Mouse (Mus musculus): Measurements from ENCODE around the gene Gaa. TPM values are rescaled to one million over a fixed set of nuclear protein-coding genes. Genes with fewer than 3 reads are reported as not detected.

The Gaa gene
- polyA plus RNA-seq, 1 experiment from 2014 or later: 27.5 TPM

DNA sequence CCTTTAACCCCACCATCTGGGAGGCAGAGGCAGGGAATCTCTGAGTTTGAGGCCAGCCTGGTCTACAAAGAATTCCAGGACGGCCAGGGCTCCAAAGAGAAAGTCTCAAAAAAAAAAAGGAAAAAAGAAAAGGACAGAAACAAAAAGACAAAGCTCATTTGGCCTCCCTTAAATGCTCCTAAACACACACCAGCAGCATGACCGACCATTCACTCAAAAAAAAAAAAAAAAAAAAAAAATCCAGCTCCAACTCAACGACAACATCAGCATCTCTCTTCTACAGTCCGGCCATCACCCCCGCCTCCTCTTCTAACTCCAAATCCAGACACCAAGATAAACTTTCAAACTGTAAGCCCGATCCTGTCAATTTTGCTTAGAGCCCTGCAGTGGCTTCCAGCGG is 31.2 kb downstream of the Gaa start:
- Histone ChIP-seq H3K4me3 (peak overlapping the region; percentile 100), H3K9me3 (no peaks in the 10 kb centered on the region), H3K4me1 (peaks cover 29% of the 10 kb centered on the region), H3K36me3 (replicated peaks) (peaks cover 45% of the 10 kb centered on the region), H3K27me3 (ENCODE audit: poor library complexity, severe bottlenecking) (0 out of 2 replicates have a peak, but pooled peaks cover 2% of the 10 kb centered on the region), H3K27ac (peak overlapping the region; percentile 98)
- DNase-seq (ENCODE audit: extremely low spot score, low spot score): no peak
- 20% methylated on average over 7 of the region's 7 CpGs for WGBS

DNA sequence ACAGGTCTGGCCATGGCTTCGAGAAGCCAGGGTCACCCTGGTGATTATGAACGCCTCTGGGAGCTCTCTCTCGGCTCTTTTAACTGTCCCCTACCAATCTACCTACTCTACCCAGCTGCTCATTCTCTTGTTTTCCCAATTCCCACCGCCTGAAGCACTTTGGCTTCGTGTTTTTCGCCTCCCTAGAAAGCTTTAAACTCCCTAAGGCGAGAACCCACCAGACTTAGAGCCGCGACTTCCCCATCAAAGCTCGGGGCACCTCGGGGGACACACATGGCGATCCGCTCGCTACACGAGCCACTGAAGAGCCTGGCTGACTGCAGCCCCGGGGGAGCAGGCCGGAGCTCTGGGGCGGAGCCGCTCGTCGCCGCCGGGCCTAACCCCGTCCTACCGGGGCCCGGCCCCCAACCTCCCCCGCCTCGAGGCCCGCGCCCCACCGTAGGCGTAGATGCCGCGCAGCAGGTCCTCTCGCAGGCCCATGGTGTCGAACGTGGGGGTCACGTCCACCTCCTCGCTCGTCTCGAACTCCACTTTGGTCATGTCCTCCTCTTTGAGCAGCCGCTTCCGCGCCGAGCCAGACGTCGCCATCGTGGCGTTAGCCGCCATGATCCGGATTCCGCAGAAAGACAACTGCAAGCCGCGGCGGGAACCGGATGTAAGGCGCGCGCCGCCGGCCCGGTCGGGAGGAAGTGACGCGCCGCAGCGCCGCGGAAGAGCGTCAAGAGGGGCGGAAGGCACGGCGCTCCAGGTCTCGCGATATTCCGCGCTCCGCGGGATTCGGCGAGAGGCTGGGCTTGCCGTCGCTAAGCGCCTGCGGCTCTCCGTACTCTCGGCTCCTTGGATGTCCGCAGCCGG is 31.9 kb downstream of the Gaa start, which contains the start of gene Eif4a3:
TSS of gene Eif4a3 (minus strand) at position 699 of the 855 bp plus-strand sequence.
- Histone ChIP-seq H3K4me1 (peaks cover 29% of the 10 kb centered on the region), H3K27ac (peak within 1 kb of the TSS; percentile 98), H3K36me3 (replicated peaks) (peaks cover 38% of the 10 kb centered on the region), H3K27me3 (ENCODE audit: poor library complexity, severe bottlenecking) (peaks cover 9% of the 10 kb centered on the region), H3K9me3 (no peaks in the 10 kb centered on the region), H3K4me3 (peak within 1 kb of the TSS; percentile 100)
- peak; percentile 97 for DNase-seq (ENCODE audit: extremely low spot score, low spot score)
- WGBS: under 1% methylated on average over 89 of the region's 89 CpGs

DNA sequence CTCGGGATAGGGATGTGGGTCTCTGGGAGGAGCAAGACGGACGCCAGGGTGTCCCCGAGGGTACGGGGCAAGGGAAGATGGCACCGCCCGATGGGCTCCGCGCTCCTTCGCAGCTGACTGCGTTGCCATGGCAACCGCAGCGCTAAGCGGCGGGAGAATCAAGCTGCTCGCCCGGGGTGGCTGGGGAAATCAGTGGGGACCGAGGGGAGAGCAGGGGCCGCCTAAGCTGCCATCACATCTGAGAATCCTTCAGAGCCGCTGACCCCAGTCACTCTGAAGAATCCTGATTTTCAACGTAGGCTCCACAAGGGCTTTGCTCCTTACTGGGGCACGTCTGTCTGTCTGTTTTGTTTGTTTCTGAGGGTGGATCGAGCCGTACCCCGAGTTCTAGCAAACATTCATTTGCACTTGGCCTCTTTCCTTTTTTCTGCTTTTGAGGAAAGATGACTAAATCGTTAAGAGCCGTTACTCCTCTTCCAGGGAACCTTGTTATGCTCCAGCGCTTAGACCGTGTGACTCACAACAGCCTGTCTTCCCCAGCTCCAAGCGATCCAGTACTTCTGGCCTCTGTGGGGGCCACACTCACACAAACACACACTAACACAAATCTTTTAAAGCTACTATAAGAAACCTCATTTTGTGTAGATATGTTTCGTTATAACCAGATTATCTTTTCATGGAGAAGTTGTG is 32.7 kb downstream of the Gaa start:
- peaks cover 34% of the 10 kb centered on the region for H3K4me1 ChIP-seq
- no peak for DNase-seq (ENCODE audit: extremely low spot score, low spot score)
- no peaks in the 10 kb centered on the region for H3K9me3 ChIP-seq
- peaks cover 31% of the 10 kb centered on the region for H3K36me3 ChIP-seq (replicated peaks)
- H3K27me3 ChIP-seq (ENCODE audit: poor library complexity, severe bottlenecking): peaks cover 16% of the 10 kb centered on the region
- H3K4me3 ChIP-seq: peak overlapping the region; percentile 100
- WGBS: 2% methylated on average over 31 of the region's 31 CpGs
- peak overlapping the region; percentile 98 for H3K27ac ChIP-seq

DNA sequence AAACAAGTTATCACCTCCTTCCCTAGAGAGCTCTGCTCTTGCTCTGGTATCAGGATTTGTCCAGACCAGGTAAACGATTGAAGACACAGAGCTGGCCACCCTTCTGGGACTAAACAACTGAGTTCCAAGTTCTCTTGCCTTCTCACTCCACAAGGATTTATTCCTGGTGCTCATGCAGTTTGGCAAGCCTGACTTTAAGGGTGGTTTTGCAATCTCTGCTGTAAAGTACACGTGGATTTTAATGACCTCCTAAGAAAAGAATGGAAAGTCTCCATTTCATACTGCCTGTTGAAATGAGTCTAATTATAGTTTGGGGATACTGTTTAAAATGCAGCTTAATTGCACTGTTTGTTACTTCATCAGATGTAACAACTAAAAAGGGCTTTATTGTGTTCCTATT is 33.3 kb downstream of the Gaa start:
- Histone ChIP-seq H3K27ac (peak overlapping the region; percentile 98; the same call in 1 of the 2 replicates), H3K4me1 (peaks cover 38% of the 10 kb centered on the region), H3K27me3 (ENCODE audit: poor library complexity, severe bottlenecking) (peaks cover 16% of the 10 kb centered on the region), H3K36me3 (replicated peaks) (peaks cover 25% of the 10 kb centered on the region), H3K9me3 (no peaks in the 10 kb centered on the region), H3K4me3 (peak overlapping the region; percentile 100)
- no peak for DNase-seq (ENCODE audit: extremely low spot score, low spot score)
- whole genome bisulfite sequencing: 47% methylated on average over 2 of the region's 2 CpGs

DNA sequence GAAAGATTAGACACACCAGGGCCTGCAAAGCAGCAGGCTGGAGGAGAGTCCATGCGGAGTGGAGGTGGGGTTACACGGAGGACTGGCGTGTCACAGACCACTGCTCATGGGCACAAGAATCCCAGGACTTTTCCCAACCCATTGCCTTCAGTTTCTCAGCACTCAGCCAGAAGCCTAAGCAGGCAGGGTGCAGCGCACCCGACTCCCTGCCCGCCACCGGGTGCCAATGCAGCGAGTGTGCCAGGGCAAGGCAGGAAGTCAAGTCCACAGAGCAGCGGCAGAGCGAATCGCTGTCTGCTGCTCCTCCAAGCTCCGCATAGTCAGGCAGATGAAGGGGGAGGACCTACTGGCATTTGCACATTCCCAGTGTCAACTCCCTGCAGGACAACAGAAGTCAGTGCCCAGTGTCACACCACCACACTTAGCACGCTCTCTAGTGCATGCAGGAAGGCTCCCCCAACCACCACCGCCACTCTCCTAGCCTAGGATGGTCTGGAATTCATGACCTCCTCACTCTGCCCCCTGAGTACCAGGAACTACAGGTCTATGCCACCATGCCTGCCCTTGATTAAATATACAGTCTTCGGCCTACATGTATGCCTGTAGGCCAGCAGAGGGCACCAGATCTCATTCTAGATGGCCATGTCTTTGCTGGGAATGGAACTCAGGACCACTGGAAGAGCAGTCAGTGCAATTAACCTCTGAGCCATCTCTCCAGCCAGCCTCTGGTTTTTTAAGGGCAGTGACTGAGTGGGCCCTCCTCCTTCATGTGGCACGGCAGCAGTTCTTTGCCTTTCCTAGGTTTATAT is 37.4 kb downstream of the Gaa start:
- no peak overlapping the region for H3K4me3 ChIP-seq
- DNase-seq (ENCODE audit: extremely low spot score, low spot score): peak; percentile 54
- peaks cover 43% of the 10 kb centered on the region for H3K4me1 ChIP-seq
- no peak overlapping the region for H3K27ac ChIP-seq
- 44% methylated on average over 16 of the region's 16 CpGs for WGBS
- no peaks in the 10 kb centered on the region for H3K36me3 ChIP-seq (replicated peaks)
- no peaks in the 10 kb centered on the region for H3K9me3 ChIP-seq
- H3K27me3 ChIP-seq (ENCODE audit: poor library complexity, severe bottlenecking): peaks cover 31% of the 10 kb centered on the region

DNA sequence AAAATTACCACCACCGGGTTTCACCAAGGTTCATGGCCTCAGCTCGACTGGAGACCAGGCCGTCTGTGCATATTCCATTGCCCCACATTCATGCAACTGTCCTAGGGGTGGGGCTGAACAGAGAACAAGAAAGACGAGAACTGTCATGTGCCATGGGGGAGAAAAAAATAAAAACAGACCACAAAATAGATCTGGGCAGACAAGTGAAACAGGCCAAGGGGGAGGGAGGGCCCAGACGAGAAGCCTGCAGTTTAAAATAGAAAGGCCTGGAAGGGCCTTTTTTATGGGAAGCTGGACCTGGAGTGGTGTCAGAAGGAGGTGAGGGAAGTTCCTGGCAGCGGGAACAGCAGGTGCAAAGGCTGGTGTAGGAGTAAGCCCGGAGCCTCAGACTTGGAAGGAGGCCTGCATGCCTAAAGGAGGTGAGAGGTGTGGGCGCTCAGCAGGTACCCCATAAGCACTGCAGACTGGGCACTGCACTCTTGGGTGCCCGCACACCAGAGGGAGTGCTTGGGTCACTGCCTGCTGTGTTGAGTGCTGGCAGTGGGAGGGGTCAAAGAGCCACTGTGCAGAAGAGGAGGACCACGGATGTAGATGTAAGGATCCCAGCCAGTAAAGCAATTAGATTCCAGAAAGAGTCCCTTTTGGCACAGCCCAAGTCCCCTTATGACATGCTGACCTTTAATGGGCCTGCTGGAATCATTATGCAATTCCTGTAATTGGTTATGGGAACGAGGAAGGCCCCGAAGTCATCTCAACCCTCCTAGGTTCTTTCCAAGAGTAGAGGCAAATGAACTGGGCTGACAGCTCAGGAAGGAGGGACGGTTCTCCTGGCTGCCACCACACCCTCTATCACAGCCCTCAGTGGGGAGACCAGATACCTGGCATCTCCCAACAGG is 39.3 kb downstream of the Gaa start:
- no peaks in the 10 kb centered on the region for H3K36me3 ChIP-seq (replicated peaks)
- H3K27ac ChIP-seq: no peak overlapping the region
- peaks cover 35% of the 10 kb centered on the region for H3K27me3 ChIP-seq (ENCODE audit: poor library complexity, severe bottlenecking)
- 65% methylated on average over 13 of the region's 13 CpGs for WGBS
- H3K9me3 ChIP-seq: no peaks in the 10 kb centered on the region
- no peak overlapping the region for H3K4me3 ChIP-seq
- H3K4me1 ChIP-seq: peaks cover 30% of the 10 kb centered on the region
- DNase-seq (ENCODE audit: extremely low spot score, low spot score): no peak

DNA sequence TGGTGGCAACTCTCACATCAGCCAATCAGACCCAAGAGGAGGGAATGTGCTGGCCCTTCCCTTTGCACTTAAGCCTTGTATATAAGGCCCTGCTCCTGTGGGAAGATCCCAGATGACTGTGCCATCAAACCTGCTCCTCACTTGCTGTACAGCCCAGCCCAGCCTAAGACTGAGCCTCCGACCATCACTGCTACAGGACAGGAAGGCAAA is 39.9 kb downstream of the Gaa start, which contains the start of gene Card14:
TSS of gene Card14 (plus strand) at position 111 of the 210 bp plus-strand sequence.
- 42% methylated on average over 1 of the region's 1 CpGs for WGBS
- Histone ChIP-seq H3K27me3 (ENCODE audit: poor library complexity, severe bottlenecking) (peaks cover 35% of the 10 kb centered on the region), H3K9me3 (no peaks in the 10 kb centered on the region), H3K4me1 (peaks cover 30% of the 10 kb centered on the region), H3K36me3 (replicated peaks) (no peaks in the 10 kb centered on the region), H3K27ac (0 out of 2 replicates have a peak within 1 kb of the TSS, but pooled peaks have one; percentile 48), H3K4me3 (no peak within 1 kb of the TSS)
- no peak for DNase-seq (ENCODE audit: extremely low spot score, low spot score)

DNA sequence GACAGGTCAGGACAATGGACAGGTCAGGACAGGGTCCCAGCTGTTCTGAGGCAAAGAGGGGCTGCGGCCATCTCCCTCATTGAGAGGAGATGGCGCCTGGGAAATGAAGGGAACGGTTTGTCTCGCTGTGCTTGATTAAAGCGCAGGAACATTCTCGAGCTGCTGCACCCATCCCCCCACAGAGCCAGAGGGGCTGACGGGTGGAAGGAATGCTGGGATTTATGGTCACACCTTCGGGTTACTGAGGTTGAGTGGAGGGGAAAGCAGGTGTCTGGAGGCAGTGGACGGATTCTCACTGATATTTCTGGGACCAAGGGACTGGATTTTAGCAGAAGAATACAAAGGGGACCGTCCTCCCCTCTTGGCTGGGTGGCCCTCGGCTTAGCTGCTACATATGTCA is 40.2 kb downstream of the Gaa start:
- H3K4me1 ChIP-seq: peaks cover 30% of the 10 kb centered on the region
- DNase-seq (ENCODE audit: extremely low spot score, low spot score): no peak
- H3K4me3 ChIP-seq: no peak overlapping the region
- H3K27ac ChIP-seq: 0 out of 2 replicates have a peak overlapping the region, but pooled peaks have one; percentile 48
- no peaks in the 10 kb centered on the region for H3K9me3 ChIP-seq
- WGBS: 38% methylated on average over 11 of the region's 11 CpGs
- peaks cover 35% of the 10 kb centered on the region for H3K27me3 ChIP-seq (ENCODE audit: poor library complexity, severe bottlenecking)
- no peaks in the 10 kb centered on the region for H3K36me3 ChIP-seq (replicated peaks)

DNA sequence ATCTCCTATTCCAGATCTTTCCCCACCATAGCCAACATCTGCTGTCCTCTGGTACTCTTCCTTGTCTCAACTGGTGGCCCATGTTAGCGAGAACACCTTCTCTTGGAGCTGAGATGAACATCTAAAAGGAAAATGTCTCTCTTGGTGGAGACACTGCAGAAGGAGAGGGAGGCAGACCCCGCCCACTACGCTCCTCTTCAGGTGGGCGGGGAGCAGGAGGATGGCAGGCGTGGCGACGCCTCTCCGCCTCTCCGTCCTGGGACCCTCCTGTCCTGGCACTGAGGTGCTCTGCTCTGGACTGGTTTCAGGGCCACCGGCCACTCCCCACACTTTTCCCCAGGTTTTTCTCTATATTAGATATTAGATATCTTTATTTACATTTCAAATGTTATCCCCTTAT is 42.9 kb downstream of the Gaa start:
- Histone ChIP-seq H3K27ac (no peak overlapping the region), H3K4me1 (peaks cover 24% of the 10 kb centered on the region), H3K27me3 (ENCODE audit: poor library complexity, severe bottlenecking) (peaks cover 19% of the 10 kb centered on the region), H3K4me3 (no peak overlapping the region), H3K36me3 (replicated peaks) (no peaks in the 10 kb centered on the region), H3K9me3 (no peaks in the 10 kb centered on the region)
- DNase-seq (ENCODE audit: extremely low spot score, low spot score): no peak
- 16% methylated on average over 10 of the region's 10 CpGs for WGBS

DNA sequence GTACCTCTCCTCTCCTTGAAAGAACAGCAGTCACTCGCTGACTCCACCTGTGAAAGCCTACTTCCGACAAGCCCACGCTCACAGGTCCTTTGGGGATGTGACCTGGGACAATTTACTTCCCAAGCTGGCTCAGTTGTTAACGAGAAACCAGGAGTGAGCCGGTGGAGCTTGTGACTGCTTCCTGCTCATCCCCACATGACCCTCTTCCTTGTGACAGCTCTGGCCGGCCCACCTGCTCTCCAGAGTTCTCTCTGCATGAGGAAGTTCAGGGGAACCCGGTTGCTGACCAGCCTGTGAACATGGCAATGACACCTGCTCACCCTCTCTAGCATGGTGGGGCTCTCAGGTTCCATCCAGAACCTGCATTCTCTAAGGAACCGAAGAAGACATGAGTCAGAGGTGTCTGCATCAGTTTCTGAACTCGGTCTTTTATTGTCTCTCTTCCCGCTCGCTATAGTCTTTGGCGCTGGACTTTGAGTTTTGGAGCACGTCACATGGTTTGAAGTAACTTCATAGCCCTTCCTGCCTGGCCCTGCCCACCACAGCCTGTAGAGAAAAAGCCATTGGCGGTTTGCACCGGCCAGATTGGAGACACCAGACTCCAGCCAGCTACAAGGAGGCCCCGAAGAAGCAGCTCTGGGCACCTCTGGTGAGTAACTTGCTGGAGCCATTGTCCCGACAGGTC is 46.7 kb downstream of the Gaa start:
- Histone ChIP-seq H3K4me3 (no peak overlapping the region), H3K36me3 (replicated peaks) (no peaks in the 10 kb centered on the region), H3K9me3 (no peaks in the 10 kb centered on the region), H3K27ac (no peak overlapping the region), H3K27me3 (ENCODE audit: poor library complexity, severe bottlenecking) (peaks cover 10% of the 10 kb centered on the region; the same call in 1 of the 2 replicates), H3K4me1 (no peaks in the 10 kb centered on the region; the same call in 1 of the 2 replicates)
- 82% methylated on average over 17 of the region's 17 CpGs for WGBS
- DNase-seq (ENCODE audit: extremely low spot score, low spot score): no peak

DNA sequence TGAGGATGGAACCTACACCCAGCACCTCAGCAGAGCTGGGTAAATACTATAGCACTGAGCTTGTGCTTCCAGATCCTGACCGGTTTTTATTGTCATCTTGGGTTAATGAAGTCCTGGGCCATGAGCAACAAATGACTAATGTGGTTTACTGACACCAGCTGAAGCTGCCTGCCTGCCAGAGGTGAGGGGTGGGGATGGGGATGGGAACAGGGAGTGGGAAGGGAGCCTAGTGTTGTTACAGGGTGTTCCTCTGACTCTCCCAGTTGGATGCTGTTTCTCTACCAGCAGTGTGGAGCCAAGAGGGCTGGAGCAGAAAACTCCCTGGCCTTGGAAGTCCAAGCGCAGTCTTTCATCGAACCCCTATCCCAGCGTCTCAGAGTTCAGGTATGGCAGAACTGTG is 49.0 kb downstream of the Gaa start:
- H3K27ac ChIP-seq: no peak overlapping the region
- no peak overlapping the region for H3K4me3 ChIP-seq
- H3K9me3 ChIP-seq: no peaks in the 10 kb centered on the region
- no peaks in the 10 kb centered on the region; the same call in 1 of the 2 replicates for H3K4me1 ChIP-seq
- no peak for DNase-seq (ENCODE audit: extremely low spot score, low spot score)
- H3K27me3 ChIP-seq (ENCODE audit: poor library complexity, severe bottlenecking): no peaks in the 10 kb centered on the region
- 87% methylated on average over 4 of the region's 4 CpGs for WGBS
- no peaks in the 10 kb centered on the region for H3K36me3 ChIP-seq (replicated peaks)
